Mouse (Mus musculus) CH12.LX (cell line): ENCODE data around the gene Fam234b.

Experiments
- CHD2 ChIP-seq: IDR thresholded peaks from 2 replicates; pipeline ENCODE4 v1.6.1; 2011; ENCODE audit warnings: low read length, improper control_type of control experiment
- ELF1 ChIP-seq: IDR thresholded peaks from 2 replicates; pipeline ENCODE4 v1.6.1; 2014; ENCODE audit warnings: low read depth, mild to moderate bottlenecking, inconsistent platforms, low read length, improper control_type of control experiment
- JUND ChIP-seq: conservative IDR thresholded peaks from 2 replicates; pipeline ENCODE4 v1.6.1; 2011; ENCODE audit warnings: low read depth, low read length, improper control_type of control experiment
- MAX ChIP-seq: IDR thresholded peaks from 2 replicates; pipeline ENCODE4 v1.6.1; 2011; ENCODE audit warnings: low read length, improper control_type of control experiment
- POLR2A ChIP-seq: IDR thresholded peaks from 2 replicates; pipeline ENCODE4 v1.6.1; 2011; ENCODE audit warnings: low read depth, mild to moderate bottlenecking, improper control_type of control experiment, low read length
- USF2 ChIP-seq: conservative IDR thresholded peaks from 2 replicates; pipeline ENCODE4 v1.6.1; 2011; ENCODE audit warnings: low read depth, low read length, improper control_type of control experiment
- ZNF384 ChIP-seq: IDR thresholded peaks from 2 replicates; pipeline ENCODE4 v1.6.1; 2012; ENCODE audit warnings: low read depth, low read length, improper control_type of control experiment, inconsistent platforms

GRCm38 (mm10) chr6:135198726-135199125 lies 949 bp downstream of the Fam234b start:
- TF ChIP-seq MAX = no peak
- no peak for TF ChIP-seq ELF1
- TF ChIP-seq ZNF384 = no peak
- TF ChIP-seq USF2 = no peak
- no peak for TF ChIP-seq JUND
- no peak for TF ChIP-seq CHD2
- no peak for TF ChIP-seq POLR2A
